Mouse (Mus musculus): Measurements from ENCODE around the gene Cpvl.

Cpvl gene

DNA sequence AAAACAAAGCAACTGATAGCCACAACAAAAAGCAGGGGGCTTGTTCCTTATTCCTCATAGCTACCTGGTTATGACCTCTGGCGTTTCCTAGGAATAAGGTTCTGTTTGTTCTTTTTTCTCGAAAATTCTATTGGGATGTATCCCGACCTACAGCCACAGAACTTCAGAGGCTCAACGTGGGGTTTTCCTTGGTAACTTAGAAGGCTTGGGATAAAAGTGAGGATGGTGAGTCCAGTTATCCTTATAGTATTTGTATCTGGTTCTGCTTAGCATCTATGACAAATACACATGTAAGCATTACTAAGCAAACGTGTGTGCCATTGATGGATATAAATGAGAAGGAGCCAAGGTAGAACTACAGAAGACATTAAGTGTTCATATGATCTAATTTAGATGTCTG is at the start of gene Cpvl:
Gene Cpvl, minus strand, starts transcription at position 101 of the 400 bp plus-strand sequence.
- no peak for DNase-seq (ENCODE audit: low read depth in 1 of 2, low spot score in 2 of 2)

DNA sequence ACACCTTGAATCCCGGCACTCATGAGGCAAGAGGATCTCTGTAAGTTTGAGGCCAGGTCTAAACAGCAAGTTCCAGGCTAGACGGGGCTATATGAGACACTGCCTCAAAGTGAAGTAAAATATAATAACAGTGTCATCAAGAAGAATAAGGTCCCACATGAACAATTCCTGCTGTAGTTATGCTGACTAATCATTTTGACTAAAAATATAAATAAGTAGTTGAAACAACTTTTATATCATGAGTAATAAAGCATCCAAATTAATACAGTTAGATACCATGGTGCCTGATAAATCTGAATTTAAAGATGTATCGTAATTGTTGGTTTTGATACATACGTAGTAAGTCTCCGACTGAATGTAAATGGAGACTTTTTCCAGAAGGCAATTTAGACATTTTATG is 45.4 kb upstream of the Cpvl start:
- no peak for DNase-seq (ENCODE audit: low read depth in 1 of 2, low spot score in 2 of 2)

DNA sequence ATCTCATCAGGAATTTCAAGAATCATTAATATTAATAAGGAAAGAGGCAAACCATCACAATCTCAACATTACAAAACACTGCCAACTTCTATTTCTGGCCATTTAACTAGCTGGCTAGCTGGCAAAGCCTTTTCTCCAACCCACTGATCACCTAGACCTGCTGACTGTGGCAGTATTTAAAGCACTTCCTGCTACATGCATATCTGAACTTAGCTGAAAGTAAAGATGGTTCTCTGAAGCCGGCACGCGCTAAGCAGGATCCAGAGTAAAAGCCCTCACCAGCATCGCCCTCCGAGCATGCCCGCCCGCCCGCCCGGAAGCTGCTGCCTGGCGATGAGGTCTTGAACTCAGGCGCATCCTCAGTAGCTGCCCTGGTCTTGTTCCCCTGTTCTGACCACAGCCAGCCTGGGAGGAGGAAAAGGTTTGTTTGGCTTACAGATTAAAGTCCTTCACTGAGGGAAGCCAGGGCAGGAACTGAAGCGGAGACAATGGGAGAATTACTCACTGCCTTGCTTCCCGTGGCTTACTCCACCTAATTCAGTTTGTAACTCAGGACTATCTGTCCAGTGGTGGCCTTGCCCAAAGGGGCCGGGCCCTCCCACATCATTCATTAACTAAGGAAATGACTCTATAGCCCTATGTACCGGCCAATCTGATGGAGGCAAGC is 42.8 kb upstream of the Cpvl start:
- DNase-seq (ENCODE audit: low read depth in 1 of 2, low spot score in 2 of 2), result no peak

DNA sequence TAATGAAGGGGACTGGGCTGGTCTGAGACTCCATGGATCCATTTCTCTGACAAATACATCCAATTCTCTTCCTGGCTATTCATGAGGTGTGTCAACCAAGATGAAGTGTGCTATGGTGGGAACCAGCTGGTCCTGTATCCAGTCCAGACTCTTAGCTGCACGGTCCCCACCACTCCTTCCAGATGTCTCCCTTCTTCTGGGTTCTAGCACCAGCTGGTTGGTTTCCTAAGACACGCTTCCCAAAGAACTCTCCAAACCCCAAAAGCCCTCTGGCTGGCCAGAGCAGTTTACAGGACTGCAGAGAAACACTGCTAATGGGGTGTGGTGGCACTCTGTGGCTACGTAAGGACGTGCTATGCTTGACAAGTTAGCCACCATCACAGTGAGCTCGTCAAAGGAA is 40.4 kb upstream of the Cpvl start:
- no peak for DNase-seq (ENCODE audit: low read depth in 1 of 2, low spot score in 2 of 2)

DNA sequence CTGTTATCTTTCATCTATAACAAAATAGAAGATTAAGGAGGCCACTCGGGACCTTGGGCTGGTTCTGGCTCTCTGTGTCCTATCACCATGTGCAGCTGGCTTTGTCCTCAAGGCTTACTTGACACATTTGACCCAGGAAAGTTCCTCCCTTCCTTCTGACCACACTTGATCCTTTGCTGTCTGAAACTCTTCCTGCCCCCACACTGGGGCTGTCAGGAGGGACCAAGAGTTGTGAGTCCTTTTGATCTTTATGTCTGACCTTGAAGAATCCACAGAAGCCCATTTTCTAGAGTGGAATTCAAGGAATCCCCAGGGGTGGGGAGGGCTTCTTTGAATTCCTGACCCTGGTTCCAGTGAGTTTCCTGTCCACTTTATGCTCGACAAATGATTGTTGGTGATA is 39.6 kb upstream of the Cpvl start:
- DNase-seq (ENCODE audit: low read depth in 1 of 2, low spot score in 2 of 2), result no peak

DNA sequence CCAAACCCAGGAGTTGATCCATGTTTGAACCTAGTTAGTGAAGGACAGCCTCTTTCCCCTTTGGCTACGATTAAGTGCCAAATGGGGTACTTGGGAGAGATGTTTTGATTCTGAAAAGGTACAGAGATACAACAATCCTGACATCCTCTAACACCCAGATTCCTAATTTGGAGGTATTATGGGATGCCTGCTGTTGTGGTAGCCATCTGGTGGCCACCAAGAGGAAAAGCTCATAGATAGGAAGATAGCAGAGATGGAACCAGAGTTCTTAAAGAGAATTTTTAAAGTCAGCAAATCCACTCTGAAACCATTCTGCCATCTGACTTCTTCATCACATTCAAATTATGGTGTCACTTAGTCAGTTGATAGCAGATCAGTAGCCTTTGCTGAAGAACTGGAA is 33.7 kb upstream of the Cpvl start:
- DNase-seq (ENCODE audit: low read depth in 1 of 2, low spot score in 2 of 2), result no peak

DNA sequence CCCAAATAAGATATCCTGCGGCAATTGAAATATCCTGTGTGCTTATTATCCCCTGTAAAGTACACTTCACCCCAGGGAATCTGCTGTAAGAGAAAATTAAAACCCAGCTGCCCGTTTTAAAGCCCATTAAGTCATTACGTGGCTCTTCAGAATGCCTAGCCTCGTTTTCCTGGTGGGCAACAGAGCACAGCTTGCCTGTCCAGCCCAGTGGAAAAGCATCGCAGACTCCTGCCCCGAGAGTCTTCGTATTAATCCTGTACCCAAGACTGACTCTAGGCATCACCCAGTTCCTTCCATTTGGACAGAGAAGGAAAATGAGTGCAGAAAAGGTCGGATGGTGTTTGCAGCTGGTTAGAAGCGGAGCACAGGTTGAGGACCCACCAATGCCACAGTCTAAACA is 31.9 kb upstream of the Cpvl start:
- DNase-seq (ENCODE audit: low read depth in 1 of 2, low spot score in 2 of 2), result no peak

DNA sequence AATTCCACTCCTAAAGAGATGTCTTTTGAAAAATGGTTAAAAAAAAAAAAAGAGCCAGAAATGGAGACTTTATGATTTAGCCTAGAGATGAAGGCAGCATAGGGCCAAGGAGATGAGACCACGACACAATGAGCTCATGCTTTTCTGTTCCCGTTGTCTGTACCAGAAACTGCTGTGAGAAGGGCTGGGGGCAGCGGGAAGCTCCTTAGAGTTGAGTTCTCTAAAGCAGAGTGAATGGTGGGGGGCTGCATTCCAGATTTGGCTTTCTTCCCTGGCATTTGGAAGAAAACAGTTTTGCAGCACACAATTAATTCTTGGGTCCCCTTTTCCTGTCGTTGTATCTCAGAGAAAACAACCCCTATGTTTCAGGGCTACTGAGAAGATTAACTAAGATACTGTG is 30.8 kb upstream of the Cpvl start:
- DNase-seq (ENCODE audit: low read depth in 1 of 2, low spot score in 2 of 2), result no peak

DNA sequence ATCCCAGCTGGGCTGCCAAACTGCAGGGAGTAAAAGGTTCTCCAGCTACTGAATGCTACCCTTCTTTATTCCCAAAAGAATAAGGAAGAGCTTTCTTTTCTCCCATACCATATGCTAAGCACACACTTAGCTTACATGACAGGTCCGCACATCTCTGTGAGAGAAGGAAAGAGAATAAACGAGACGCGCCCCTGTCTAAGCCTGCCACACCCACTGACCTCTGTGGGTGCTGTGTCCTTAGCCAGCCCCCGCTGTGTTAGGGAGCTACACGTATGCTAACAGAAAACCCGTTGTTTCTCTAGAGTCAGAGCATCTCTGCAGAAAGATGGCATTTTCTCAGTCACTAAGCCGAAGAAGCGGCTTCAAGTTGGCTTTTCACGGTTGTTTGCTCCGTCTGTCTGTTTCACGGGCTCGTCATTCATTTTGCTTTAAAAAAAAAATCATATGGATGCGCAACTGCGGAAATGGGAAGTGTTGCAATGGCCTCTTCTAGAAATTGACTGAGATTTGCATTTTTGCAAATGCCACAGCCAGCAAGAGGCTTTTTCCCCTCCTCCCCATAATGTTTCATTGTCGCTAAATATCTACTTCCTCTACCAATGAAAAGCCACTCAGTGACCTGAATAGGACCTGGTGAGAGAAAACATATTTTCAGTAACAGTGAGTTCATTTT is 30.1 kb upstream of the Cpvl start:
- peak; percentile 12 to 14 for DNase-seq (ENCODE audit: low read depth in 1 of 2, low spot score in 2 of 2)

DNA sequence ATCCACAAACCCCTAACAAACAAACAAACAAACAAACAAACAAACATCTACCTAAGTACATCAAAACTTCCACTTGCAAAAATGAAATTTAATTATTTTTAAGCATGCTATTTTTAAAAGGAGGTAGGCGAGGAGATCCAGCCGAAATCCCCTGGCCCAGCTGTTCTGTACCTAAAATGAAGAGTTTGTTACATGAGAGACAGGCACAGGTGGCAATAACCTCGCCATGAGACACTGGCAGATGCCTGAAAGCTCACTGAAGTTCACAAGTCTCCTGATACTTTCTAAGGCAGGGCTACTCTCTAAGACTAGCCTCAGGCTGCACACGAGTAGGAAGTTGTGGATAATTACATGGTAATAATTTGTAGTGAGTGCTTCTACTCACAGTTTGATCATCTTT is 26.8 kb upstream of the Cpvl start:
- no peak for DNase-seq (ENCODE audit: low read depth in 1 of 2, low spot score in 2 of 2)

DNA sequence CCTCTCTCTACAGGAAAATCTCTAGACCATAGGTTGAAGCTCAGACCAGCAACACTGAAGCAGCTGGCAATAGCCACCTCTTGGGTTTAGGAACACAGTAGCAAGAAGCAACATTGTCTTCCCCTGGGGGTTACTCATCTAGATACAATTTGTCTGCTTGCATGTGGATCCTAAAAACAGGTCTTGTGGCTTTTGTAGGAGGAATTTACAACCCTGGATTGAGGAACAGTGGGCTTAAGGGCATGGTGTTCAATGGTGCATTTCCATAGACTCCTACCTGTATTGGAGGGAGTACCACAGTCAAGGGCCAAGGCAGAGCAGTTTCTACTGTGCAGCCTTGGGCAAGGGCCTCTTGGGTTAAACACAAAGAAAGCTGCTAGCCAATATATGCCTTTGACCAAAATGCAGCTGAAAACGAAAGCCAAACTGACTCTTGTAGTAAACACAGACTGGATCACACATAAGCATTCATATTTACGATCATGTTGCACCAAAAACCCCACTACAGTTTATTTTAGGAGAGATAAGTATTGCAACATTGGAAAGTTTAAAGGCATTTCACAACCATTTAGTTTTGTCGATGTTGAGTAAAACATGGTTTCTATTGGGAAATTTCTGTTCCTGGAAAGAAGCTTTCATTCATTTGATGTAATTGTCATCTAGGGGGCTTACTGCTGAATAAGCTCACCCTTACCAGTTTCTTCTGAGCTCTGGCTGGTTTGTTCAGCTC is 17.9 kb upstream of the Cpvl start:
- no peak for DNase-seq (ENCODE audit: low read depth in 1 of 2, low spot score in 2 of 2)

DNA sequence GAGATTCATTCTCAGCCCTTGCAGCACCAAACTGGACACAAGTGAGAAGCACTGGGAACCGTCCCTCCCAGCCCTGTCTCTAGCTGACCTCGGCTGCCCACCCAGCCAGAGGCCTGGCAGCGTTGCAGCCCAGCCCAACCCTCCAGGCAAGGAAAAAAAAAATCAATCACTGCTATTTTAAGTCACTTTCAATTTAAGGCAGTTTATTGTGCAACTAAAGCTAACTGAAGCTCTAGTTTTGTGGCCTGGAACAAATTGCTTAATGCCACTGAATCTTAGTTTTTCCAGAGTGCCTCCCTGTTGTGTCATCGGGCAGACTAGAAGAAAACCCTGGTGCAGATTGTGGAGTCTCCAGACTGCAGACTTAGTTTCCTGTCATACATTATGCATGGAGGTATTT is 17.0 kb upstream of the Cpvl start:
- DNase-seq (ENCODE audit: low read depth in 1 of 2, low spot score in 2 of 2), result peak in 1 of 2 experiments; percentile 24

DNA sequence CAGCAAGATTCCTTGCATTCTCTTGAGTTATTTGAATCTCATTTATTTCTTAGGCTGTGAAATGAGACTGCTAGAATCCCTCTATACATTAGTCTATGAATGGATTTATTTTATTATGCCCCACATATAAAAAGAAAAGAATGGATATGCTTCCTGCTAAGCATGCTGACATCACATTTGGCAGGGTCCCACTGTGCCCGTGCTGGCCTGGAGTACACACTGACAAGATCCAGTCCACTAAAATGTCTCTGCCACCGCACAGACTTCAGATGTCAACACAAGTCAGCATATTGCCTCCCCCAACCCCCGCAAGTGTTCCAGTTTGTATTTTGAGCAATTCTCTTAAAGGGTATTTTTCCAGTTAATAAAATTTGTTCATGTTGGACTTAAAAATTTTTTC is 13.9 kb upstream of the Cpvl start:
- no peak for DNase-seq (ENCODE audit: low read depth in 1 of 2, low spot score in 2 of 2)

DNA sequence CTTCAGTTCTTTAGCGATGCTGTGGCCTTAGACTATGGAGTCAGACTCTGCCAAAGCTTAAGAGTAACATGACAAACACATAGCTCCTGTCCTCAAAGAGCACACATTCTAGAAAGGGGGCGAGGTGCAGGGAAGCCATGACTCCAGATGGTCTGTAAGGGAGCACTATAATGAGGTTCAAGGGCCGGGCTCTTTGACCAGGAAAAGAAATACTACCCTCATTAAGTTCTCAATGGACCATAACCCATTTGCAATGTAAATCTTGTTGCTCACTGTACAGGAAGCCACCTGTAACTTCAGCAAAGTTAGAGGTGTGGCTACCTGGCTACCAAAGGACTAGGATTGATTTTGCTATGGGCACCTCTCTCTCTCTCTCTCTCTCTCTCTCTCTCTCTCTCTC is 8.8 kb upstream of the Cpvl start:
- no peak for DNase-seq (ENCODE audit: low read depth in 1 of 2, low spot score in 2 of 2)

DNA sequence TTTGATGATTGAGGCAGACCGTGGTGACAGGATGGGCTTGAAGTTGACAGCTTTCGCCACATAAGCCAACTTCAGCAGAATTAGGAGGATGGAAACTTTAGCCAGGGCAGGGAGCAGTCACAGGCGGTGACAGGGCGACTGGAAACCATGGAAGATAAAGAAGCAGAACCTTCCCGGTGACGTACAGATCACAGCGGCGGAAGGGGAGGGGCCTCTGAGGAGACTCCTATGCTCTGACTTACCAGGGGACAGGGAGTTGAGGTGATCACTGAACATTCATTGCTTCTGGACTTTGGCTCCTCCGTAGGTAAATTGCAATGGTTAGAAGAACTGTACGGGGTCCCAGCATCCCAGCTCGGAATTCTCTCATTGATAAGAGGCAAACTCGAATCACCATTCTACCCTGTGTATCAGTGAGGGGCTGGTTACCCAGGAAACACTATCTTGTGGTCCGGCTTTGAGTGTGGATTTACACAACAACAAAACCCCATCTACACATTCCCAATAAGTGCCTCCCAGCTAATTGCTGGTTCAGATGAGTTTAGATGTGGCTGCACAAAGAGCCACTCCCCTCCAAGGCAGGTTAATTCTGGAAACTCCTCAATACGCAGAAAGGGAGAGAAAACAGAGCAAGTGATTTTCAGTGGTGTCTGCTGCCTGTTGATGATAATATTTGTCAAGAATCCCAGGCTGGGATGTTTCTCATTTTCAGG is 8.0 kb upstream of the Cpvl start:
- DNase-seq (ENCODE audit: low read depth in 1 of 2, low spot score in 2 of 2), result no peak

DNA sequence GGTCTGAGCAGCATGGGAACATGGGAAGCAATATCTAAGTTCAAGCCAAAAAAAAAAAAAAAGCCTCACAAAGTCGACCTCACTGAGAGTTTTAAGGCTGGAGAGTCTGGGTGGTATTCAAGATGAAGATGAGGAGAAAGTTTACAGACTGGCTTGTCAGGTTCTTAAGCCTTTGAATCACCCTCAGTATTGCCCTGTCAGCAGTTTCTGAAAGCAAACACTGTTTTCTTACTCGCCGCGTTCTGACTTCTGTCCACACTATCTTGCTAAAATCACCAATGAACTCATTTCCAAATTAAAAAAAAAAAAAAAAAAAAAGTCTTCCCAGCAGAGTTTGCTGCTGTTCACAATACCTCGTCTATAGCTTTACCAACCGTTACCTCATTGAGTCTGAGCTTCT is 5.3 kb upstream of the Cpvl start:
- DNase-seq (ENCODE audit: low read depth in 1 of 2, low spot score in 2 of 2), result no peak

DNA sequence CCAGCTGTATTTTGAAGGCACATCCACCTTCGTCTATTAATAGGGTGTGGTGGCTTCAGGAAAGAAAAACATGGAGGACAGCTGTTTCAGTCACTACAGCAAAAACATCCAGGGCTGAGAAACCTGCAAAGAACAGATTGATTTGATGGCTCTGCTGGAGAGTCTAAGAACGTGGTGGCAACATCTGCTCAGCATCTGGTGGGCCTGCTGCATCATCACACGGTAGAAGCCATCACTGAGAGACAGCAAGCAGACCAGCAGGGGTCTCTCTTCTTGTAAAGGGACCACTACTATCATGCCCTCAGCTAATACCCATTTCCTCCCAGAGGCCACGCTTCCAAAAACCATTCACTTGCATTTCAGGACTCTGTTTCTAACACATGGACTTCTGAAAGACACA is 4.1 kb upstream of the Cpvl start:
- no peak for DNase-seq (ENCODE audit: low read depth in 1 of 2, low spot score in 2 of 2)

DNA sequence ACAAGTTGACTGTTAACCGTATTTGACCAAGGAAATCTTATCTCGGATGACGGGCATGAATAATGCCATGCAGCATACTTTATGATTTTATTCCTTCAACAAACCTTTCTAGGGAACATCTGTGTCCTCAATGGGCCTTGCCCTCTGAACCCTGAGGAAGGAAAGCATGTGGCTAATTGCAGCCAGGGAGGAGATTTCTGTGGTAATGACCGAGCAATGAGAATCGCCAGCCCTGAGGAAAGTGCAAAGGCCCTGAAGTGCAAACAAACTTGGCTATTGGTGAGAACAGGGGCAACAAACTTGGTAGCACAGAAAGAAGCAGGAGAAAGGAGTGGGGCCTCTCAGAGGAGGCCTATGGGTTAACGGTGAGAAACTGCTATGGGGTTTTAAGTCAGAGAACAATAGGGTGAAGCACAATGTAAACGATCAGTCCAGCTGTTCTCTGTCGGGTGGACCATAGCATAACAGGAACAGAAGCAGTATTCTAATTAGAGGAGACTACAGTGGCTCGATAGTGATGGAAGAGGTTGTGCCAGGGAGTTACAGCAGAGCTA is 3.7 kb upstream of the Cpvl start:
- no peak for DNase-seq (ENCODE audit: low read depth in 1 of 2, low spot score in 2 of 2)

DNA sequence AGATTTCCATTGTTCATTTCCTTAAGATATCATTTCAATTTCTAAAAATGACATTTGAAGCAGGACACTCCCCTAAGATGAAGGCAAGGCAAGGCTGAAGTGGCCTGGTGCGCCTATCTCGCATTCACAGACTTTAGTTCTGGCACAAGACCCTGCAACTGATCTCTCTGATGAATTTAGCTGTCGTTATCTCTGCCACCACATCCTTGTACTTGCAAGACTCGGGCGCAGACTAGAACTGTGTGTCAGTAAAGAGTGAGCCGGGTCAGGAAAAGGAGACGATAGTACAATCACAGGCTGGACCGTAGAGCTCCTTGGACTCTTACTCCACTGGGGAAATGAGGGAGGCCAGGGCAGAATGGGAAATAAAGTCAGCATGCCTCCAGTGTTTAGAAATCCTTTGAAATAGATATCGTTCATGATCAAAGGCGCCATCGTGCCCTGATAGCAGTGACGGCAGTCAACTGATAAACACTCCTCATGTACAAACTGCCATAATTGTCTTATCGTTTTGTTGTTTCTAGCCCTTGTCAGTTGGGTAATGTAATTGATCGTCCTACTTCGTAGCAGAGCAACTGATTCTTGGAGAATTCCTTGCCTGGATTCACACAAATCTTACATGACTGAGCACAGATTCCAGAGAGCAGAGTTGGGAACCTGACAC is 2.5 kb upstream of the Cpvl start:
- DNase-seq (ENCODE audit: low read depth in 1 of 2, low spot score in 2 of 2), result no peak

DNA sequence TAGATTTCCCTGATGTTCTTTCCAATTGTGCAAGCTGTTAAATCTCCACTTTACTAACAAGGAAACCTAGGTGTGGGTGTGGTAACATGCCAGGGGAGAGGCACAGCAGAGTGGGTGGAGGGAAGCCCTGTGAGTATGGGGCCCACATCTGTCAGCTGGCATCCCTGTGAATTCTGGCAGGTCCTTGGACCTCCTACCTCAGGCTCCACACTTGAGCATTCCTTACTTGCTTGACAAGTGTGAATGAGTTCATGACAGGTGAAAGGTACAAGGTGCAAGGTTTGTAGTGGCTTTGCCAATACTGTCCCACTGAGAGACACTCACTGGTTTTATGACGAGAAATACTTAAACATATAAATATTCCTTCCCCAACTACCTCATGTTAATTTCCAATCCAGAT is 4.4 kb downstream of the Cpvl start:
- no peak for DNase-seq (ENCODE audit: low read depth in 1 of 2, low spot score in 2 of 2)

DNA sequence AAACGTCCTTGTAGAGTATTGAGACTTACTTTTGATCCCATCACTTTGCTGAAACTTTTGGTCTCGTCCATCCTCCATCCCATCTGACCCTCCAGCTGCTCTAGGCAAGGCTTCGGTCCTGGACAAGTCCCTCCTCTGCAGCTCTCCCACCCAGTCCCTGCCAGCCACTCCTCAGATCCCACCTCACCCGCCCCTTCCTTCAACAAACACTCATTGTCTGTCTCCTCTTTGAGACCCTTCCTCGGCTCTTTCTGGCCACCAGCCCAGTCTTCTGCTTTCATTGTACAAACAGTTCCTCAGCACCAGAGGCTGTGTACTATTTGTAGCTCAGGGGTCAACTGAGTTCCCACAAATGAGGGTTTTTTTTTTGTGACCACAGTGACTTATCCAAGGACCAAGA is 5.0 kb downstream of the Cpvl start:
- DNase-seq (ENCODE audit: low read depth in 1 of 2, low spot score in 2 of 2), result no peak

Measured in monocyte, adult 2 months (primary cell).